Mouse (Mus musculus): ENCODE data around the gene Palm2.
A peak's percentile ranks its signal among the peaks of the same experiment; 100 is the strongest.

The Palm2 gene

GRCm38 (mm10) chr4:57701576-57701975 is 267.5 kb downstream of the Palm2 start:
- DNase-seq (ENCODE audit: low read depth, low spot score) = no peak

GRCm38 (mm10) chr4:57703574-57704470 is 269.8 kb downstream of the Palm2 start:
- DNase-seq (ENCODE audit: low read depth, low spot score) = no peak

- no peak for DNase-seq (ENCODE audit: low read depth, low spot score)
Measured at GRCm38 (mm10) chr4:57704575-57704974, 270.5 kb downstream of the Palm2 start.

GRCm38 (mm10) chr4:57715849-57716248 is 281.8 kb downstream of the Palm2 start:
- DNase-seq (ENCODE audit: low read depth, low spot score) = no peak

- no peak for DNase-seq (ENCODE audit: low read depth, low spot score)
Measured at GRCm38 (mm10) chr4:57716735-57717134, 282.7 kb downstream of the Palm2 start.

GRCm38 (mm10) chr4:57717354-57717753 is 283.3 kb downstream of the Palm2 start, which contains the start of gene Akap2:
Akap2 (plus strand) TSS chr4:57717657.
- no peak for DNase-seq (ENCODE audit: low read depth, low spot score)

DNA sequence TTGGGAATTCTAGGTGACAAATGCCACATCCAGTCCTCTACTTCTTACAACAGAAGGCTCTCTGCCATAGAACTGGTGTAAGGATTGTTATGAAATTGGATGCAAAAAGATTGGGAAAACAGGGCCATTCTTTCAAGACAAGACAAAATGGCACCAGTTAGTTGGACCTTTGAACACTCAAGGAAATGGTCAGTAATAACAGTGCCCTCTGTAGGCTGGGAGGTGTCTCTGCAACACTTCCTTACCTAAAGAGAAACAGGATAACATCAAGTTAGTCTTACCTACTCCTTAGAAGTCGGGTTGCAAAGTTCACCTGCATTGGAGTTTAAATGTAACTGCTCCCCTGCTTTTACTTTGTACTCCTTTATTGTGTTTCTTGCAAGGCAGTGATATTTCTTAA is 285.3 kb downstream of the Palm2 start:
- no peak for DNase-seq (ENCODE audit: low read depth, low spot score)

GRCm38 (mm10) chr4:57720869-57721361 is 286.9 kb downstream of the Palm2 start:
- no peak for DNase-seq (ENCODE audit: low read depth, low spot score)

GRCm38 (mm10) chr4:57722296-57722695 is 288.2 kb downstream of the Palm2 start:
- no peak for DNase-seq (ENCODE audit: low read depth, low spot score)

GRCm38 (mm10) chr4:57723659-57724058 is 289.6 kb downstream of the Palm2 start:
- DNase-seq (ENCODE audit: low read depth, low spot score) = no peak

DNA sequence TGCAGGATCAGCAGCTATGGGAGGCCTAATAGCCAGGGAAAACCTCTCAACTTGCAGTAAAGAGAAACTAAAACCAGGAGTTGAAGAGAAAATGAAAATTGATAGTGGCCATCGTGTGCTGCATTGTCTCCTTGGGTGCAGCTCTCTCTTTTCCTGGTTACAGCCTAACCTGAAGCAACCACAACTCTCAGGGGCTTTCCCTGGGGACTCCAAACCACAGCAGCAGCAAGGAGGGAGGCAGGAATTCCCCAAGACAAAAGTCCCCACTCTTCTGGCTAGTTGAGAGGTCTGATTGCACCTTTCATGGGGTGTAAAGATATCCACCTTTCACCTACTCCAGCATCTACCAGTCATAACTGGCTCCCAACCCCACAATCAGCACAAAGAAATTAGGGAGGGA is 291.5 kb downstream of the Palm2 start:
- peak; percentile 22 for DNase-seq (ENCODE audit: low read depth, low spot score)

DNA sequence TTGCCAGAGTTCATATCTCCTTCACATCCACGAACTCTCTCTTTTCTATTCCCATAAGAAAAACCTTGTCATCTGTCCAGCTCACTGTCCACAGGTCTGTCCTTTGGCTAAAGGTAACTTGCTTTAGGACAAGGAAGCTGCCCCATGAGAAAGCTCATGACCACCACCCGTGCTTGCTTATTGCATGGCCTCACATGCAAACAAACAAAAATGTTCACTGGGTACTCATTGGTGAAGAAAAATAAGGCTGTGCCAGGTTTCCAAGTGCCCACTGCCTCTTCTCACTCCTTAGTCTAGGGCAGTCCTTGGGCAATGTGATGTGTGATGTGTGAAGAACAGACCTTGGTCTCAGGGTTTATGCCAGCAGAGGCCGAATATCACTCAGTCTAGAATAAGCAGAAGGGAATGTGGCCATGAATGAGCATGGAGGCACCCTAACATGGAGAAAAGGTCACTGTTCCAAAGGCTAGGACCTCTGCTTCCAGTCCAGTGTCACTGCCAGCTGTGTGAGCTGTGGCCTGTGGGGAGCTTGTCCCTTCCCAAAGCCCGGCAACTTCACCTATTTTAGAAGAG is 294.6 kb downstream of the Palm2 start:
- no peak for DNase-seq (ENCODE audit: low read depth, low spot score)

DNA sequence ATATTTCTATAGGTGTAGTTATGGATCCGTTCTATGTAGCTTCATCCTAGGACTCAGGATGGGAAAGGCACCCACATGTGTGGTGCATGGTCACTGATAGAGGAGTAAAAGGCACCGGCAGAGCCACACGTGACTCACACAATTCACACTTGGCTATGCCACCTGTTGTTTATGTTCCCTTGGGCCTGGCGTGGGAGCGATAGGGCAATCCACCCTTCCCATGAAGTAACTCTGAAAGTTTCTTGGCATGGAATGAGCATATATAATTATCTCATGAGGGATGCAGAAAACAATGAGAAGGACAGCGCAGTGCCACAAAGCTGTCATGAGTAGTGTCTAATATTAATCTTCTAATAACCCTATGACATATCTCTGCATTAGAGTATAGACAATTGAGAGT is 296.0 kb downstream of the Palm2 start:
- DNase-seq (ENCODE audit: low read depth, low spot score) = no peak

- DNase-seq (ENCODE audit: low read depth, low spot score) = peak; percentile 74
Measured at GRCm38 (mm10) chr4:57730801-57731598, 297.0 kb downstream of the Palm2 start.

GRCm38 (mm10) chr4:57732351-57732750 is 298.3 kb downstream of the Palm2 start:
- no peak for DNase-seq (ENCODE audit: low read depth, low spot score)

DNA sequence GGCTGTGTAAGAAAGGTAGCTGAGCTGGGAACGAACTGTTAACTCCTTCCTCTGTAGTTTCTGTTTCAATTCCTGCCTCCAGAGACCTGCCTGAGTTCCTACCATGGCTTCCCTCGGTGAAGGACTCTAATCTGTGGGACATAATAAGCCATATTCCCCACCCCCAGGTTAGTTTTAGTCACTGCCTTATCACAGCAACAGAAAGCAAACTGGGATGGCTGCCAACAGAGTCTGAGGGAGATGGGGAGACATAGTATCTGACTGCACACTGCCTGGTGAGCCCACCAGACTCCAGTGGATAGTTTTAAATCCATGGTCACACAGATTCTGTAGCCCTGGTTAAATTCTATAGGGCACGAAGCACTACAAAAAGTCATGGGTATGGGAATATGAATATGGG is 299.4 kb downstream of the Palm2 start:
- DNase-seq (ENCODE audit: low read depth, low spot score) = no peak

DNA sequence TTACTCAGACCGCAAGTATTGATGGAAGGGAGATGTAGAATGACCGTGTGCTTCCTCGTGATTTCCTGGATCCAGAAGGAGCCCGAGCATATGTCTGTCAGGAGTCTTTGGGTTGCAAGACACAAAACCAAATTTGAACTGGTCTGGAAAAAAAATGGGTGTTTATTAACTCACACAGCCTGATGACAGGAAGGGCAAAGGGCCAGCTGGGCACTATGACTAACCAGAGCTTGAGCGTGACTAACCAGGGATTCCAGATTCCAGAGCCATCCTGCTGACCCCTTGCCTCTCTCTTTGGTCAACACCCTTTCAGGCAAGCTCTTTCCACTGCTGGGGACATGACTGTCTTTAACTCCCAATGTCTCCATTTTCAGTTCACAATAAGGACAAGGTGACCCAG is 301.4 kb downstream of the Palm2 start:
- no peak for DNase-seq (ENCODE audit: low read depth, low spot score)

DNA sequence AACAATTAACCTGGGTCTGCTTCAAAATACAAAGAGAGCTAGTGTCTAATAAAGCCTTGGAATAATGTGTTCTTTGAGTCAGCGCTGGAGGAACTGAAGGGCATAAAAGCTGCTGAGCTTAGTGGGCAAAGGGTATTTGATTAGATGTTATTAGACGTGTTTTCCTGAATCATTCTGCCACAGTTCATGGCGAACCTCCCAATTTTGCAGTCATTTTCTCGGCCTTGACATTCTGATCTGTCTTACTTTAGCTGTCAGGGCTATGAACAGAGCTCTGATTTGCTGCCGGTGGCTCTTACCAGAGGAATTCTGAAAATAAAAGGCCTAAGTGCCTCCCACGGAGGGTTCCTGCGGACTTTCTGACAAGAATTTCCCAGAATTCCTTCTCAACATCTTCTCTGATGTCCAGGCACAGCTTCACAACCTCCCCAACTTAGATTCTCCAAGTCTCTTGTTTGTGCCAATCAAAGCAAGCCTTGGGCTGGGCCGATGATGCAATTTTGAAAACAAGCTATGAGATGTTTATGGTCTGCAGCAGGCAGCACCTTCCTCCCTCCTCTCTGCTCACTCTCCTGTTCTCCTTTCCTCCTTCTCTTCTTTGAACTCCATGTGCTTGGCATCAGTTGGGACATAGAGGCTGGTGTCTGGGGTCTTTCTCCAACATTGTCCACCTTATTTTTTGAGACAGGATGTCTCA is 305.0 kb downstream of the Palm2 start:
- DNase-seq (ENCODE audit: low read depth, low spot score) = no peak

DNA sequence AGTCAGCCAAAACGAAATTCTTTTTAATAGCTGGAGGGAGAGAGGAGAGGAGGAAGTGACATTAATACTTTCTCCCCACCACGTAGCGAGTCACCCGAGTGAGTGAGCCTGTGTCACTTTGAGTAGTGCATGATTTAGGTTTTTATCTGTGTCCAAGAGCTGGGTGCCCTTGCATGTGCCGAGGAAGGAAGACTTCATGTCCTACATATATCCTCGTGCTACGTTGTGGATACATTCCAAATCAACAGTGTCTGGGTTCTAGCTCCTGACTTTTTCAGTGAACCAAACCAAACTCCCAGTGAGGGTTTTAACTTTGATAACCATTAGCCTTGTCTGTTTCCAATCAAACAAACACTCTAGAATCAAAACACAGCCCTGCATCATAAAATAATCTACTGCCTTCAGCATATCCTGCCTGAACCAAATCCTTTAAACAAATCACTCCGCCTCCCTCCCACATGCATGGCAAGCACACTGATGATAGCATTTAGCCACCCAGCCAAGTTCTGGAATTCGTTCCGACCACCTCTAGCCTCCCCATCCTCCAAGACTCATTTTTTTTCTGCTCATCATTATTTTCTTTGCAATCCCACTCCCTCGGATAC is 309.4 kb downstream of the Palm2 start:
- no peak for DNase-seq (ENCODE audit: low read depth, low spot score)

GRCm38 (mm10) chr4:57750651-57751050 is 316.6 kb downstream of the Palm2 start:
- DNase-seq (ENCODE audit: low read depth, low spot score) = no peak

DNA sequence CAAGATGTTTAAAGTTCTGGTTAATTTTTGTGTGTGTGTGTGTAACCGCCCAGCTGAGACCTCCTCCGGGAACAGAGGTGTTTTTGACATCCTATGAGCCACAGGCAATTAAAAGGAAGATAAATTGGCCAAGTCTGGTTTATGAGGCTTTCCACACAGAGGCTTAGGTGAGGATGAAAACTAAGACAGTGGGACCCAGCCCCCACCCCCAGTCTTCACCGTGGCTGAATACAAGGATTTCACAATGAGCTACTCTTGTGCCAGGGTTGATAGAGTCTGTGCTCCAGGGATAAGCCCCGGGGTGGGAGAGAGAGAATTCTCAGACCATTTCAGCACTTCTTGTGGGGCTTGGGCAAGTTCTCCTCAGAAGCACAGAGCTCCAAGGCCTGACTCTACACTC is 317.0 kb downstream of the Palm2 start:
- DNase-seq (ENCODE audit: low read depth, low spot score) = no peak
